Mouse (Mus musculus) liver, adult 2 months (tissue): ENCODE results near the gene Prkar2b. TPM values are rescaled to one million over a fixed set of nuclear protein-coding genes. Genes with fewer than 3 reads are reported as not detected.

ENCODE experiments used
- DNase-seq: peaks from one replicate; pipeline ENCODE4 v3.0.0-alpha.2; 2011; ENCODE audit warnings: low read depth, low spot score; ENCODE audit errors: extremely low read depth
- H3K27ac ChIP-seq: fragments of 200-500 bp; replicated peaks from 2 replicates; pipeline ENCODE4 v1.5.1; 2012; ENCODE audit warnings: low read depth, mild to moderate bottlenecking, control low read depth, inconsistent platforms, low read length; ENCODE audit not compliant: insufficient read depth
- H3K27me3 ChIP-seq: fragments of 200-500 bp; 2 replicates; pipeline ENCODE4 v1.6.1; 2012; ENCODE audit warnings: mild to moderate bottlenecking, moderate library complexity, low read length, inconsistent platforms; ENCODE audit not compliant: control insufficient read depth, insufficient read depth
- H3K36me3 ChIP-seq: fragments of 200-500 bp; 2 replicates; pipeline ENCODE4 v1.6.1; 2012; ENCODE audit warnings: low read length, inconsistent platforms; ENCODE audit not compliant: control insufficient read depth, insufficient read depth
- H3K4me1 ChIP-seq: fragments of 200-500 bp; 2 replicates; pipeline ENCODE4 v1.6.1; 2011; ENCODE audit warnings: low read length; ENCODE audit not compliant: control insufficient read depth, insufficient read depth
- H3K4me3 ChIP-seq: fragments of 200-500 bp; 2 replicates; pipeline ENCODE4 v1.5.1; 2011; ENCODE audit warnings: low read depth, mild to moderate bottlenecking, control low read depth, low read length, moderate library complexity; ENCODE audit not compliant: insufficient read depth
- H3K79me2 ChIP-seq: fragments of 200-500 bp; 2 replicates; pipeline ENCODE4 v1.6.1; 2012; ENCODE audit warnings: inconsistent platforms, mild to moderate bottlenecking, low read length, moderate library complexity; ENCODE audit not compliant: control insufficient read depth, insufficient read depth
- H3K9ac ChIP-seq: fragments of 200-500 bp; 2 replicates; pipeline ENCODE4 v1.6.1; 2012; ENCODE audit warnings: low read depth, mild to moderate bottlenecking, control low read depth, inconsistent platforms, low read length
- CTCF ChIP-seq: fragments of 200-500 bp; IDR thresholded peaks from 2 replicates; pipeline ENCODE4 v1.5.1; 2011; ENCODE audit warnings: low read depth, low read length, control low read depth
- POLR2A ChIP-seq: fragments of 200-500 bp; IDR thresholded peaks from 2 replicates; pipeline ENCODE4 v1.6.1; 2011; ENCODE audit warnings: low read length, control low read depth; ENCODE audit not compliant: insufficient read depth; ENCODE audit errors: extremely low read depth
- WGBS: fragments of 180-500 bp; shearing (Covaris S2); methylation state at CpG from one replicate; pipeline ENCODE4 v1.1.7; 2018; 5-methylcytosine and 5-hydroxymethylcytosine counted together
- polyA plus RNA-seq: library from polyadenylated mRNA; depleted of rRNA; stranded (reverse); fragments of >200 nt; gene quantifications from 2 replicates; pipeline ENCODE4 v1.2.3, GENCODE M21; 2012
- total RNA-seq: library from RNA; depleted of rRNA; stranded (reverse); fragments of >200 nt; gene quantifications from 2 replicates; pipeline ENCODE4 v1.2.3, GENCODE M21; 2014

Prkar2b gene
- total and polyA plus RNA-seq, 2 experiments: 0.06 to 0.55 TPM

DNA sequence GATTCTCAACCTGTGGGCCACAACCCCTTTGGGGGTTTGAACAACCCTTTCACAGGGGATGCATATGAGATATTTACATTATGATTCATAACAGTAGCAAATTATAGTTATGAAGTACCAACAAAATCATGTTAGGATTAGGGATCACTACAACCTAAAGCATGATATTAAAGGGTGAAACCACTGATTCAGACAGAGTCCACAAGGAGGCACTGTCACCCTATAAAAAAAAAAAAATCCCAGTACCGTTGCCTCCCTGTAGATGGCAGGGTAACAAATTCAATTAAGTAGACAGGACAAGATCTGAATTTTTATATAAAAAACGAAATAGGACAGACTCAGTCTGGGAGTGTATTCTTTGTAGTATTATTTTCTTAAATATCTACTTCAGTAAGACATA, 93.6 kb downstream of the Prkar2b start:
- DNase-seq: peak; percentile 55
- no peaks in the 10 kb centered on the region for H3K36me3 ChIP-seq
- 6% methylated on average over 2 of the region's 2 CpGs for WGBS
- no peaks in the 10 kb centered on the region for H3K79me2 ChIP-seq
- H3K27me3 ChIP-seq: no peaks in the 10 kb centered on the region
- TF ChIP-seq CTCF: peak; percentile 40
- no peak for TF ChIP-seq POLR2A
- H3K4me3 ChIP-seq: no peak overlapping the region
- no peak overlapping the region for H3K27ac ChIP-seq
- H3K9ac ChIP-seq: no peak overlapping the region
- H3K4me1 ChIP-seq: no peaks in the 10 kb centered on the region

DNA sequence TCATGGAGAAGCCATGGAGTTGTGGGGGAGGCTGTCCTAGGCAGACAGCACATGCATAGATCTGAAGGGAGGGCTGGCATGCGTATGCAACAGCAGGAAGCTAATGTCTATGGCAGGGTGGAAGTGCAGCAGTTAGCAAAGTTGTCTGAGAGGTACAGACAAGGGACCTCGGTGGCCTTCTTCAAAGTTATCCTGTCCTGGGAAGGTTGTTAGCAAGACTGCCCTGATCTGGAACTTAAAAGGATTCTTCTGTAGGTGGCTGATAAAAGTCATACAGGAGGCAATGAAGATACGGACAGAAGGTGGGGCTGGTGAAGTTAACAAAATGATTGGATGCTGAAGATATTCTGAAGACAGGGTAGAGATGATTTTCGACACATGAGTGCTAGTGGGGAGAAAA, 94.7 kb downstream of the Prkar2b start:
- TF ChIP-seq CTCF (no peak), POLR2A (no peak)
- 81% methylated on average over 4 of the region's 4 CpGs for WGBS
- no peaks in the 10 kb centered on the region for H3K36me3 ChIP-seq
- H3K27ac ChIP-seq: no peak overlapping the region
- no peaks in the 10 kb centered on the region for H3K79me2 ChIP-seq
- no peaks in the 10 kb centered on the region for H3K27me3 ChIP-seq
- no peak for DNase-seq
- no peak overlapping the region for H3K4me3 ChIP-seq
- H3K4me1 ChIP-seq: no peaks in the 10 kb centered on the region
- H3K9ac ChIP-seq: no peak overlapping the region

DNA sequence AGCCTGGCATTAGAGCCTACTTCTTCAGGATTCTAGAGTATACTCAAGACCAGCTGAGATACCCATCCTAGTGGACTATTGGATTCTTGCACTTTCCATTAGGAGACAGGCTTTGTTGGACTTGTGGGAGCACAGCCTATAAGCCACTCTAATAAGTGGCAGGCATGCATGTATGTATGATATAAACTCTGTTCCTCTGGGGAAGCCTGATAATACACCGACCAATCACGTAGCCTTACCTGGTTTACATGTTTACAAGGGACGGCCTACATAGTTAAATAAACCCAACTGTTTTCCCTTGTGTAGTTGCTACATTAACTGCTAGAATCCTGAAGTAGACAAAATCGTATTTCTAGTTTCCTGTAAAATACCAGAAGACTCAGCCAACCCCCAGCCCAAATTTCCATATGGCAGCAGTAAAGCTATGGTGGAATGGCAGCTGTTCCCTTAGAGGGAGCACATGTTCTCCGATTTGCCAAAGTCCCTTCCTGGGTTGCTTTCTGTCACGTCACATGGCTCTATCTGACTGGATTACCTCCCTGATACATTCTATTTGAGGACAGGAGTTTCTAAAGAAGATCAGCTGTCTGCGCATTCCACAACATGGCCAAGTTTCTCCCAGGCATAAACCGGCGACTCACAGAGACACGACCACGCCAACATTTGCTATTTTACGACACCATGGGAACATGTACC, 95.4 kb downstream of the Prkar2b start:
- WGBS: 90% methylated on average over 12 of the region's 12 CpGs
- H3K9ac ChIP-seq: no peak overlapping the region
- H3K27ac ChIP-seq: no peak overlapping the region
- no peaks in the 10 kb centered on the region for H3K36me3 ChIP-seq
- no peak for DNase-seq
- no peaks in the 10 kb centered on the region for H3K79me2 ChIP-seq
- H3K4me1 ChIP-seq: no peaks in the 10 kb centered on the region
- TF ChIP-seq CTCF: no peak
- TF ChIP-seq POLR2A: no peak
- H3K4me3 ChIP-seq: no peak overlapping the region
- no peaks in the 10 kb centered on the region for H3K27me3 ChIP-seq

DNA sequence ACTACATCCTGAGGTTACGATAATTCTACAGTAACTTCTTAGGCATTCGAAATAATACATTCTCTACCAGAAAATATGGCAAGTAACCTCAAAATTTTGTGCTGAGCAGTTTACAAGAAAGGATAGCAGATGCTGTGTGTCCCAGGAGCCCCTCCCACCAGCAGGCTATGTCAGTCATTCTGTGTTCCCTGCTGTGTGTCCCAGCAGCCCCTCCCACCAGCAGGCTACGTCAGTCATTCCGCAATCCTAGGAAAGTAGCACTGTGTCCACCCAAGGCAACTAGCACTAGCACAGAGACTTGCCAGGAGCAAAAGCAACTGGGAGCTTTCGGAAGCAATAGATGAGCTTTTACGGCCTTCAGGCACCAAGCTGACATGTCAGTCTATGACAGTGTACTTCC, 97.0 kb downstream of the Prkar2b start:
- 87% methylated on average over 6 of the region's 6 CpGs for WGBS
- H3K36me3 ChIP-seq: no peaks in the 10 kb centered on the region
- no peak overlapping the region for H3K9ac ChIP-seq
- H3K27me3 ChIP-seq: no peaks in the 10 kb centered on the region
- H3K4me3 ChIP-seq: no peak overlapping the region
- H3K79me2 ChIP-seq: no peaks in the 10 kb centered on the region
- H3K27ac ChIP-seq: no peak overlapping the region
- no peak for TF ChIP-seq CTCF
- TF ChIP-seq POLR2A: no peak
- H3K4me1 ChIP-seq: no peaks in the 10 kb centered on the region
- no peak for DNase-seq

DNA sequence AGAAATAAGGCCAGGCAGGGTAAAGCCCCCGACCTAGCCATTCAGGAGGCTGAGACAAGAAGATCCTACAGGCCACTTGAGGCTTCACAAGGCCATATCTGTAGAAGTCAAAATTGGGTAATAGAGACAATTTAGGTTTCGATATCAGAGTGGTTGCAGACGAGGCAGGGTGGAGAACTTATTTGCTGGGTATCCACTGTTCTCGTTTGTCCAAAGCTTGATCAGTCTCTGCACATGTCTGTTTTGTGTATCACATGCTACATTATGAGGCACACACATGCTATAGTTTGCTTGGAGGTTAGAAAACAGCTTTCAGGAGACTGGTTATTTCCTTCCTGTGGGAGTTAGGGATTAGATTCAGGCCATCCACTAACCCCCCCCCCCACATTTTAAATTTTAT, 105.3 kb downstream of the Prkar2b start:
- DNase-seq: no peak

DNA sequence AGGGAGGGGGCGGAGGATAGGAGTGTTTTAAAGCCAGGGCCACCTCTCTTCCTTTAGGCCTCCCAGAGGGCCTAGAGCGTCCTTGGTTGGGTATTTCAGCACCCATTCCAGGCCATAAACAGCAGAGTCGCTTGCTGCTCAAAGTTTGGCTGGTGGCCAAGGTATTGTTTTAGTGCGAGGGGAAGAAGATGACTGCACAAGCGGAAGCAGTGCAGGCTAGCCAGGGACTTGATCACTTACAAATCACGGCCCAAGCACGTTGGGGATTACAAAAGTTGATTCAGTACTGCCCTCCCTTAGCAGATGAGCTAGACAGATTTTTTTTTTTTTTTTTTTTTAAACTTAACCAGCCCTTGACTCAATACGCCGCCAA, 110.5 kb downstream of the Prkar2b start:
- H3K36me3 ChIP-seq: no peaks in the 10 kb centered on the region
- H3K27me3 ChIP-seq: no peaks in the 10 kb centered on the region
- TF ChIP-seq POLR2A (peak; percentile 54; the same call in 1 of the 2 replicates), CTCF (no peak)
- peaks cover 6% of the 10 kb centered on the region; the same call in 1 of the 2 replicates for H3K79me2 ChIP-seq
- peak overlapping the region; percentile 78 for H3K27ac ChIP-seq
- 0% methylated on average over 9 of the region's 9 CpGs for WGBS
- no peak for DNase-seq
- peak overlapping the region; percentile 33 for H3K9ac ChIP-seq
- H3K4me1 ChIP-seq: peaks cover 5% of the 10 kb centered on the region
- peak overlapping the region; percentile 3 for H3K4me3 ChIP-seq

More for the DNA sequence above, 105.3 kb downstream of the Prkar2b start:
- no peak overlapping the region for H3K9ac ChIP-seq
- no peaks in the 10 kb centered on the region for H3K27me3 ChIP-seq
- no peaks in the 10 kb centered on the region; the same call in 1 of the 2 replicates for H3K4me1 ChIP-seq
- H3K4me3 ChIP-seq: no peak overlapping the region
- no peaks in the 10 kb centered on the region for H3K36me3 ChIP-seq
- WGBS: 98% methylated on average over 4 of the region's 4 CpGs
- no peaks in the 10 kb centered on the region for H3K79me2 ChIP-seq
- TF ChIP-seq CTCF (no peak), POLR2A (no peak)
- H3K27ac ChIP-seq: no peak overlapping the region
